Mouse (Mus musculus) MEL (cell line): ENCODE measurements at regions not wholly inside any gene's neighbourhood (a gene's known extent, or its start where the extent isn't known, plus 50 kb on each side); places are given as distances from the start of the nearest gene placed in this dataset.

ENCODE experiments used
- DNase-seq: peaks from one replicate; pipeline ENCODE4 v3.0.0; 2011; ENCODE audit warnings: low read depth, low spot score
- H3K27ac ChIP-seq: 2 replicates; pipeline ENCODE4 v1.5.1; 2012; ENCODE audit warnings: low read depth, mild to moderate bottlenecking, control low read depth, low read length, moderate library complexity; ENCODE audit not compliant: control insufficient read depth
- H3K27me3 ChIP-seq, 2 experiments: fragments of 150-350 bp in 1 of 2; sonication (generic) in 1 of 2; 2 replicates each; pipeline ENCODE4 v1.6.1; 2012; ENCODE audit warnings: low read length in 2 of 2, mild to moderate bottlenecking in 2 of 2, improper control_type of control experiment in 1 of 2, moderate library complexity in 1 of 2; ENCODE audit not compliant: insufficient read depth in 2 of 2, control insufficient read depth in 1 of 2
- H3K36me3 ChIP-seq, 2 experiments: 2 replicates each; pipeline ENCODE4 v1.6.1; 2012 to 2014; ENCODE audit warnings: low read length in 2 of 2, improper control_type of control experiment in 1 of 2, inconsistent platforms in 1 of 2, mild to moderate bottlenecking in 1 of 2; ENCODE audit not compliant: insufficient read depth in 2 of 2, control insufficient read depth in 1 of 2
- H3K4me1 ChIP-seq, 2 experiments: fragments of 150-350 bp in 1 of 2; sonication (generic) in 1 of 2; 2 replicates each; pipeline ENCODE4 v1.6.1; 2012; ENCODE audit warnings: low read length in 2 of 2, improper control_type of control experiment in 1 of 2, mild to moderate bottlenecking in 1 of 2; ENCODE audit not compliant: insufficient read depth in 2 of 2, control insufficient read depth in 1 of 2
- H3K4me3 ChIP-seq, 2 experiments: fragments of 150-350 bp in 1 of 2; sonication (generic) in 1 of 2; 2 replicates each; pipeline ENCODE4 v1.5.1; 2012; ENCODE audit warnings: low read depth in 2 of 2, low read length in 2 of 2, mild to moderate bottlenecking in 2 of 2, moderate library complexity in 2 of 2, control low read depth in 1 of 2, improper control_type of control experiment in 1 of 2; ENCODE audit not compliant: control insufficient read depth in 1 of 2, insufficient read depth in 1 of 2
- H3K79me2 ChIP-seq: 2 replicates; pipeline ENCODE4 v1.6.1; 2012; ENCODE audit warnings: mild to moderate bottlenecking, low read length, moderate library complexity; ENCODE audit not compliant: control insufficient read depth, poor library complexity, insufficient read depth
- H3K9ac ChIP-seq: 2 replicates; pipeline ENCODE4 v1.6.1; 2012; ENCODE audit warnings: low read depth, mild to moderate bottlenecking, control low read depth, low read length, moderate library complexity; ENCODE audit not compliant: control insufficient read depth, poor library complexity, severe bottlenecking
- H3K9me3 ChIP-seq: fragments of 150-350 bp; sonication (generic); replicated peaks from 2 replicates; pipeline ENCODE4 v1.6.1; 2012; ENCODE audit warnings: mild to moderate bottlenecking, low read length, improper control_type of control experiment, moderate library complexity; ENCODE audit not compliant: insufficient read depth
- CHD1 ChIP-seq: IDR thresholded peaks from 2 replicates; pipeline ENCODE4 v1.6.1; 2012; ENCODE audit warnings: low read depth, mild to moderate bottlenecking, inconsistent platforms, low read length, improper control_type of control experiment
- CHD2 ChIP-seq: IDR thresholded peaks from 2 replicates; pipeline ENCODE4 v1.6.1; 2011; ENCODE audit warnings: low read length, improper control_type of control experiment
- ELF1 ChIP-seq: IDR thresholded peaks from 2 replicates; pipeline ENCODE4 v1.6.1; 2014; ENCODE audit warnings: low read depth, mild to moderate bottlenecking, inconsistent platforms, low read length, improper control_type of control experiment, moderate library complexity
- GATA1 ChIP-seq: IDR thresholded peaks from 2 replicates; pipeline ENCODE4 v1.6.1; 2011; ENCODE audit warnings: low read depth, low read length, improper control_type of control experiment
- MAFK ChIP-seq: IDR thresholded peaks from 2 replicates; pipeline ENCODE4 v1.6.1; 2011; ENCODE audit warnings: low read depth, mild to moderate bottlenecking, low read length, improper control_type of control experiment, borderline replicate concordance
- MAX ChIP-seq: IDR thresholded peaks from 2 replicates; pipeline ENCODE4 v1.6.1; 2011; ENCODE audit warnings: low read length, improper control_type of control experiment
- MXI1 ChIP-seq: IDR thresholded peaks from 2 replicates; pipeline ENCODE4 v1.6.1; 2011; ENCODE audit warnings: mild to moderate bottlenecking, low read depth, low read length, improper control_type of control experiment
- NRF1 ChIP-seq: IDR thresholded peaks from 2 replicates; pipeline ENCODE4 v1.6.1; 2014; ENCODE audit warnings: low read depth, mild to moderate bottlenecking, inconsistent platforms, low read length, improper control_type of control experiment, moderate library complexity; ENCODE audit not compliant: poor library complexity, insufficient read depth, severe bottlenecking
- POLR2AphosphoS2 ChIP-seq: IDR thresholded peaks from 2 replicates; pipeline ENCODE4 v1.6.1; 2011; ENCODE audit warnings: low read length, improper control_type of control experiment
- RAD21 ChIP-seq: IDR thresholded peaks from 2 replicates; pipeline ENCODE4 v1.6.1; 2011; ENCODE audit warnings: mild to moderate bottlenecking, low read depth, low read length, improper control_type of control experiment
- SIN3A ChIP-seq: IDR thresholded peaks from 2 replicates; pipeline ENCODE4 v1.6.1; 2012; ENCODE audit warnings: low read length, improper control_type of control experiment, inconsistent platforms
- TCF12 ChIP-seq: IDR thresholded peaks from 2 replicates; pipeline ENCODE4 v1.6.1; 2014; ENCODE audit warnings: low read depth, mild to moderate bottlenecking, inconsistent platforms, low read length, improper control_type of control experiment, moderate library complexity
- UBTF ChIP-seq: IDR thresholded peaks from 2 replicates; pipeline ENCODE4 v1.6.1; 2012; ENCODE audit warnings: low read depth, mild to moderate bottlenecking, inconsistent platforms, low read length, improper control_type of control experiment, moderate library complexity, borderline replicate concordance; ENCODE audit not compliant: insufficient read depth
- USF1 ChIP-seq: IDR thresholded peaks from 2 replicates; pipeline ENCODE4 v1.6.1; 2014; ENCODE audit warnings: low read depth, mild to moderate bottlenecking, inconsistent platforms, low read length, improper control_type of control experiment, moderate library complexity
- ZMIZ1 ChIP-seq: IDR thresholded peaks from 2 replicates; pipeline ENCODE4 v1.6.1; 2012; ENCODE audit warnings: low read depth, mild to moderate bottlenecking, inconsistent platforms, low read length, improper control_type of control experiment, moderate library complexity
- ZNF384 ChIP-seq: IDR thresholded peaks from 2 replicates; pipeline ENCODE4 v1.6.1; 2012; ENCODE audit warnings: low read depth, mild to moderate bottlenecking, inconsistent platforms, low read length, improper control_type of control experiment

GRCm38 (mm10) chr4:10155705-10156390 lies 718.5 kb upstream of the 2610301B20Rik start:
- no peak overlapping the region for H3K9ac ChIP-seq
- H3K4me3 ChIP-seq: no peak overlapping the region
- TF ChIP-seq ZMIZ1: no peak
- no peak for TF ChIP-seq MAX
- no peak for TF ChIP-seq ELF1
- TF ChIP-seq ZNF384: no peak
- no peak for TF ChIP-seq CHD2
- TF ChIP-seq RAD21: no peak
- no peak for TF ChIP-seq NRF1
- TF ChIP-seq TCF12: no peak
- TF ChIP-seq MXI1: no peak
- TF ChIP-seq MAFK: no peak
- no peak overlapping the region for H3K27ac ChIP-seq
- H3K36me3 ChIP-seq: no peaks in the 10 kb centered on the region
- no peaks in the 10 kb centered on the region for H3K4me1 ChIP-seq
- no peaks in the 10 kb centered on the region for H3K27me3 ChIP-seq
- H3K9me3 ChIP-seq: no peaks in the 10 kb centered on the region
- no peak for DNase-seq
- H3K79me2 ChIP-seq: no peaks in the 10 kb centered on the region

- no peak overlapping the region for H3K27ac ChIP-seq
- no peaks in the 10 kb centered on the region for H3K4me1 ChIP-seq
- H3K9ac ChIP-seq: no peak overlapping the region
- H3K9me3 ChIP-seq: no peaks in the 10 kb centered on the region
- no peak for TF ChIP-seq USF1
- no peak for TF ChIP-seq CHD1
- no peak for TF ChIP-seq GATA1
- no peak for TF ChIP-seq SIN3A
- no peak for TF ChIP-seq UBTF
- no peak for TF ChIP-seq POLR2AphosphoS2
- TF ChIP-seq, all 39 proteins: peak for 0
- no peaks in the 10 kb centered on the region for H3K27me3 ChIP-seq
- DNase-seq: no peak
- H3K4me3 ChIP-seq: no peak overlapping the region
- H3K36me3 ChIP-seq: no peaks in the 10 kb centered on the region
- H3K79me2 ChIP-seq: no peaks in the 10 kb centered on the region
These were observed 684.4 kb upstream of the 2610301B20Rik start for GRCm38 (mm10) chr4:10189896-10190295.
